In the genomic region with DNA sequence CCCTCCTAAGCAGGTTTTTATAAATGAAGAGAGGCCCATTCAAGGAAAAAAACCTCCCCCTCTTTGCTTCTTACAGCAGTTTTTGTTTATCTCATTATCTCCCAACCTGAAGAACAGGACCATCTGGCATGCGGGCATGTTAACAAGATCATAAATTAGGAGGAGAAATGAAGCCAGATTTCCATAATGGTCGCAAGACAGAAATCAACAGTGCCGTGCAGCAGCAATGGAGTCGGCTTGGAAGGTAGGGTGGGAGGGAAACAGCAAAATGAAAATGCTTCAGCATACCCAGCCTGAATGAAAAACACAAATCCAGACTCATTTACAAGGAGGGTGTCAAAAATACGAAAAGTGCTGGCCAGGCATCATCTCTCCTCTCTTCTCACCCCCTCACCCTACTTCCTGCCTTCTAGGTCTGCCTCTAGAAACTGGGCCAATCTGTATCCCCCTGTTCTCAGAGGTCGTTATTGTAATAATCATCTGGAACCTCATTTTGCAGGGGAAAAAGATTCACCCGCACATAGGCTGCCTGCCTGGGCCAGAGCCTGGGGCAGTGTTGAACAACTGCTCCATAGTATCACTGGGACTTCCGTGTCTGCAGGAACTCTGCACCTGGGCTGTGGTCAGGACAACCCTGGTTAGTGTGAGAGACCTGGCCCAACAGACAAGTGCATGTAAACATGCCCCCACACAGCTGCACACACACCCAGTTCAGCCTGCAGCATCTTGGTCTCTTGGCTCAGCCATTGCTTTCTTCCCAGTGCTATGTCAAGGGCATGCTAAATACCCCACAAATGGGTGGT, we compare ENCODE assay signal across 14 mouse cellular contexts.
DNase-seq lines count a peak whose midpoint lies in the region; ATAC-seq lines count a peak whose summit lies in the region.
"Had no signal": no experiment of that assay in that cellular context is flagged by ENCODE, and none has a peak within 500 bp of the region (broad histone marks: within the 10 kb centered on the region; RNA-seq: fewer than 3 reads in every experiment).

No protein-coding gene starts in this region.

- no peak overlapping the region for H3K4me2 ChIP-seq in forebrain, embryonic 12.5 days
- H3K4me2 ChIP-seq in forebrain, embryonic 11.5 days (ENCODE audit: low read depth, low read length, severe bottlenecking) = no peak overlapping the region
- no peak overlapping the region for H3K4me2 ChIP-seq in limb, embryonic 12.5 days
- H3K4me2 ChIP-seq in forebrain, embryonic 16.5 days (ENCODE audit: low read length) = no peak overlapping the region
- no peak overlapping the region for H3K4me2 ChIP-seq in kidney, embryonic 14.5 days (replicated peaks; ENCODE audit: low read depth, low read length)
- H3K4me2 ChIP-seq: heart, embryonic 15.5 days had no signal

- no peak overlapping the region for H3K4me3 ChIP-seq in forebrain, embryonic 12.5 days (replicated peaks)
- H3K4me3 ChIP-seq in forebrain, embryonic 11.5 days (ENCODE audit: low read depth, low read length) = no peak overlapping the region
- H3K4me3 ChIP-seq in limb, embryonic 12.5 days (replicated peaks) = no peak overlapping the region
- no peak overlapping the region for H3K4me3 ChIP-seq in limb, embryonic 10.5 days
- H3K4me3 ChIP-seq in forebrain, embryonic 16.5 days (replicated peaks; ENCODE audit: low read length) = no peak overlapping the region
- H3K4me3 ChIP-seq in kidney, embryonic 14.5 days (ENCODE audit: low read length) = no peak overlapping the region
- H3K4me3 ChIP-seq: heart, embryonic 15.5 days had no signal

- no peak for DNase-seq in forebrain, embryonic 11.5 days (ENCODE audit: low spot score)
- no peak for DNase-seq in limb, embryonic 10.5 days (ENCODE audit: low spot score)
- peak; percentile 20 to 32 for DNase-seq in right cerebral cortex, adult 2 months (ENCODE audit: low spot score in 2 of 2)
- DNase-seq in T-cell, adult 2 months (ENCODE audit: low spot score) = no peak
- DNase-seq: gastrocnemius, postnatal 25 days; kidney, postnatal 4 days; liver had no signal

- H3K27ac ChIP-seq in forebrain, embryonic 12.5 days = peak overlapping the region; percentile 59; the same call in 1 of the 2 replicates
- H3K27ac ChIP-seq in forebrain, embryonic 11.5 days (ENCODE audit: low read depth, low read length) = no peak overlapping the region
- no peak overlapping the region for H3K27ac ChIP-seq in limb, embryonic 12.5 days
- no peak overlapping the region for H3K27ac ChIP-seq in limb, embryonic 10.5 days
- peak overlapping the region; percentile 72 for H3K27ac ChIP-seq in forebrain, embryonic 16.5 days (ENCODE audit: low read length)
- no peak overlapping the region for H3K27ac ChIP-seq in kidney, embryonic 14.5 days (ENCODE audit: low read depth, low read length)
- H3K27ac ChIP-seq: heart, embryonic 15.5 days had no signal

- no peak for ATAC-seq in forebrain, embryonic 12.5 days (ENCODE audit: low FRiP score)
- ATAC-seq in forebrain, embryonic 11.5 days (replicated peaks; ENCODE audit: low FRiP score) = no peak
- peak; percentile 56; the same call in 1 of the 2 replicates for ATAC-seq in limb, embryonic 12.5 days (ENCODE audit: insufficient number of reproducible peaks, insufficient read depth, low FRiP score, low TSS enrichment, low read depth)
- peak; percentile 83 for ATAC-seq in forebrain, embryonic 16.5 days
- ATAC-seq in kidney, embryonic 14.5 days (ENCODE audit: low FRiP score, low TSS enrichment) = no peak
- ATAC-seq: intestine, embryonic 16.5 days; lung, postnatal 0 days had no signal

- peaks cover 11% of the 10 kb centered on the region for H3K4me1 ChIP-seq in forebrain, embryonic 12.5 days
- H3K4me1 ChIP-seq in forebrain, embryonic 11.5 days (replicated peaks; ENCODE audit: control insufficient read depth, insufficient read depth, low read length) = no peaks in the 10 kb centered on the region
- peaks cover 22% of the 10 kb centered on the region for H3K4me1 ChIP-seq in limb, embryonic 12.5 days (replicated peaks)
- H3K4me1 ChIP-seq in limb, embryonic 10.5 days = peaks cover 13% of the 10 kb centered on the region
- peaks cover 17% of the 10 kb centered on the region for H3K4me1 ChIP-seq in forebrain, embryonic 16.5 days (replicated peaks; ENCODE audit: control insufficient read depth, insufficient read depth, low read length)
- no peaks in the 10 kb centered on the region for H3K4me1 ChIP-seq in kidney, embryonic 14.5 days (ENCODE audit: control insufficient read depth, insufficient read depth, low read length)
- H3K4me1 ChIP-seq: heart, embryonic 15.5 days had no signal

- 51% methylated on average over 8 of the region's 8 CpGs for WGBS in forebrain, embryonic 12.5 days
- 68% methylated on average over 8 of the region's 8 CpGs for WGBS in forebrain, embryonic 11.5 days
- WGBS in limb, embryonic 12.5 days = 29% methylated on average over 8 of the region's 8 CpGs
- 61% methylated on average over 8 of the region's 8 CpGs for WGBS in limb, embryonic 10.5 days
- WGBS in forebrain, embryonic 16.5 days = 29% methylated on average over 8 of the region's 8 CpGs
- WGBS in kidney, embryonic 14.5 days = 63% methylated on average over 8 of the region's 8 CpGs

- no peaks in the 10 kb centered on the region for H3K9me3 ChIP-seq in forebrain, embryonic 12.5 days
- H3K9me3 ChIP-seq in forebrain, embryonic 11.5 days (ENCODE audit: control insufficient read depth, low read length) = no peaks in the 10 kb centered on the region
- no peaks in the 10 kb centered on the region for H3K9me3 ChIP-seq in limb, embryonic 12.5 days
- no peaks in the 10 kb centered on the region for H3K9me3 ChIP-seq in limb, embryonic 10.5 days (replicated peaks)
- no peaks in the 10 kb centered on the region for H3K9me3 ChIP-seq in forebrain, embryonic 16.5 days (ENCODE audit: control insufficient read depth, low read length)
- no peaks in the 10 kb centered on the region for H3K9me3 ChIP-seq in kidney, embryonic 14.5 days (ENCODE audit: control insufficient read depth, low read length)
- H3K9me3 ChIP-seq: heart, embryonic 15.5 days had no signal

- no peaks in the 10 kb centered on the region for H3K27me3 ChIP-seq in forebrain, embryonic 12.5 days
- no peaks in the 10 kb centered on the region for H3K27me3 ChIP-seq in forebrain, embryonic 11.5 days (ENCODE audit: control insufficient read depth, insufficient read depth, low read length)
- no peaks in the 10 kb centered on the region for H3K27me3 ChIP-seq in limb, embryonic 12.5 days
- H3K27me3 ChIP-seq in limb, embryonic 10.5 days (ENCODE audit: low read depth, poor library complexity, severe bottlenecking) = no peaks in the 10 kb centered on the region
- H3K27me3 ChIP-seq in forebrain, embryonic 16.5 days (replicated peaks; ENCODE audit: control insufficient read depth, insufficient read depth, low read length) = no peaks in the 10 kb centered on the region
- no peaks in the 10 kb centered on the region for H3K27me3 ChIP-seq in kidney, embryonic 14.5 days (ENCODE audit: control insufficient read depth, insufficient read depth, low read length)
- H3K27me3 ChIP-seq: heart, embryonic 15.5 days had no signal

- no peaks in the 10 kb centered on the region for H3K36me3 ChIP-seq in forebrain, embryonic 12.5 days (replicated peaks)
- H3K36me3 ChIP-seq in forebrain, embryonic 11.5 days (ENCODE audit: control insufficient read depth, insufficient read depth, low read length) = no peaks in the 10 kb centered on the region
- no peaks in the 10 kb centered on the region for H3K36me3 ChIP-seq in limb, embryonic 12.5 days
- H3K36me3 ChIP-seq in limb, embryonic 10.5 days = no peaks in the 10 kb centered on the region
- H3K36me3 ChIP-seq in forebrain, embryonic 16.5 days (ENCODE audit: control insufficient read depth, insufficient read depth) = no peaks in the 10 kb centered on the region
- H3K36me3 ChIP-seq in kidney, embryonic 14.5 days (ENCODE audit: control insufficient read depth, insufficient read depth, low read length) = no peaks in the 10 kb centered on the region
- H3K36me3 ChIP-seq: heart, embryonic 15.5 days had no signal

- no peak overlapping the region for H3K9ac ChIP-seq in forebrain, embryonic 12.5 days
- H3K9ac ChIP-seq in forebrain, embryonic 11.5 days (ENCODE audit: low read length) = no peak overlapping the region
- H3K9ac ChIP-seq in limb, embryonic 12.5 days (replicated peaks) = no peak overlapping the region
- no peak overlapping the region for H3K9ac ChIP-seq in forebrain, embryonic 16.5 days (replicated peaks; ENCODE audit: low read depth, low read length)
- no peak overlapping the region for H3K9ac ChIP-seq in kidney, embryonic 14.5 days (ENCODE audit: low read depth, low read length)
- H3K9ac ChIP-seq: heart, embryonic 15.5 days had no signal

Comparison
In these comparisons a context has a peak if more than half of its experiments do, and no peak if none do; other contexts are left out.
1. ATAC-seq: peak in limb, embryonic 12.5 days (single experiment) and forebrain, embryonic 16.5 days (single experiment); none in forebrain, embryonic 12.5 days (single experiment), forebrain, embryonic 11.5 days (single experiment) and kidney, embryonic 14.5 days (single experiment).
2. H3K27ac ChIP-seq: peak in forebrain, embryonic 12.5 days (single experiment) and forebrain, embryonic 16.5 days (single experiment); none in forebrain, embryonic 11.5 days (single experiment), limb, embryonic 12.5 days (single experiment), limb, embryonic 10.5 days (single experiment) and kidney, embryonic 14.5 days (single experiment).
3. DNase-seq: peak in right cerebral cortex, adult 2 months (2 of 2); none in forebrain, embryonic 11.5 days (single experiment), limb, embryonic 10.5 days (single experiment) and T-cell, adult 2 months (single experiment).